Mouse (Mus musculus) spleen, postnatal 10 days (tissue): ENCODE results near the gene Znrf2.
"Not testable (repeated sequence)": the region's sequence is repeated elsewhere in the genome, so short reads cannot be mapped to it uniquely, and the experiment has no call there.

Experiments used
- DNase-seq, 2 experiments: peaks; one replicate each; pipeline ENCODE4 v3.0.0; 2021 to 2022; ENCODE audit warnings: low spot score in 2 of 2

Gene Znrf2

GRCm38 (mm10) chr6:54809531-54810313 is 7.0 kb upstream of the Znrf2 start:
- DNase-seq, result peak in 1 of 2 experiments; percentile 32

DNA sequence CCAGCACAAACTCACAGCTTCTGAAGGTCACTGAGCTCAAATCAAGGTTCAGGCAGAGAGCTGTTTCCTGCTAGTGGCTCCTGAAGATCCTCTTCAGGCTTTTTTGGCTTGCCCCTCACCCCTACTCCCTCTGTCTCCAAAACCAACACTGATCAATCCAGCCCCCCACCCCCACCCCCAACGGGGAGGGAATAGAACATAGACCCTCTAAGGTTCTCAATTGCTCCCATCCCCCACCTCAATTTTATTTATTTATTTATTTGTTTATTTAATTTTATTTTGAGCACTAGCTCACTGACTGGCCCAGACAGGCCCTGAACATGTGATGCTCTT is 6.4 kb upstream of the Znrf2 start:
- no peak for DNase-seq

GRCm38 (mm10) chr6:54811546-54812250 is 5.0 kb upstream of the Znrf2 start:
- DNase-seq, result peak in 1 of 2 experiments; percentile 31

DNA sequence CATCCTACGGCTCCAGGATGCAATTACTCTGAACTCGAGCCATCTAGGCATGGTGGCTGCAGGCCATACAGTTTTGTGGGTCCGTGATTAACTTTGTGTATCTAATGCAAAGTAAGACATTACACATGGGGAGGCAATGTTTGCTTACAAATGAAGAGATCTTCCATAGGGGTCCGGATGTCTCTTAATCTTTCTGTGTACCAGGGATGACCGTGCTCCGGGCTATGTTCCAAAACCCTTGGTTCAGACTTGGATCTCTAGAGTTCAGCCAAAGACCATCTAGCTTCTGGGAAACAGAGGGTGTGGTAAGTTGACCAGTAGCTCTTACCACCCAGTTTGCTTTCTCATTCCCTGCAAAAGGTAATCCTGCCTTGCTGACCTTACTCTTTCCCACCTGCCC is 4.4 kb upstream of the Znrf2 start:
- no peak for DNase-seq

DNA sequence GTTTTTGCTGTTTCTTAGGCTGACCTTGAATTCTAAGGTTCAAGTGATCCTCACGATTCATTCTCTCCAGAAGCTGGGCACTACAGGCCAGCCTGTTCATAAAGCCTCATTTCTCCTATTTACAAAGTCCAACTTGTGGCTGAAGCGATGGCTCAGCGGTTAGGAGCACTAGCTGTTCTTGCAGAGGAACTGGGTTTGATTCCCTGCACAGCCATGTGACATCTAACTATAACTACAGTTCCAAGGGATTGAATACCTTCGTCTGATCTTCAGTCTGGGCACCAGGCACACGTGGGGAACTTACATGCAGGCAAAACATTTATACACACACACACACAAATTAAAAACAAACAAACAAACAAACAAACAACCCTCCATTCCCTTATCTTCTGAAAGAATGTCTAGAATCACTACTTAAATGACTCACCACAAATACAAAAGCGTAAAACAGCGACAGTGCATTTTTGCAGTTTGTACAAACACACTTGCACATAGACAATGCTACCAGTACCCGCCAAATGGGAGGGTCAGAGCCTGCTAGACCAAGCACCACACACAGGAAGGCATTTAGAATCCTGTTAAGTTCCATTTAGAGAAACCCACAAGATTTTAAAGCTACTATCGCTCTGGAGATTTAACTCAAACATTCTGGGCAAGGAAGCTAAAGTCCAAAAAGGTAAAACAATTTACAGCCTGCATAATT is 1.1 kb upstream of the Znrf2 start:
- DNase-seq, result no peak

- DNase-seq, result peak; percentile 62 to 65
Measured at GRCm38 (mm10) chr6:54817266-54817767, 601 bp downstream of the Znrf2 start.

DNA sequence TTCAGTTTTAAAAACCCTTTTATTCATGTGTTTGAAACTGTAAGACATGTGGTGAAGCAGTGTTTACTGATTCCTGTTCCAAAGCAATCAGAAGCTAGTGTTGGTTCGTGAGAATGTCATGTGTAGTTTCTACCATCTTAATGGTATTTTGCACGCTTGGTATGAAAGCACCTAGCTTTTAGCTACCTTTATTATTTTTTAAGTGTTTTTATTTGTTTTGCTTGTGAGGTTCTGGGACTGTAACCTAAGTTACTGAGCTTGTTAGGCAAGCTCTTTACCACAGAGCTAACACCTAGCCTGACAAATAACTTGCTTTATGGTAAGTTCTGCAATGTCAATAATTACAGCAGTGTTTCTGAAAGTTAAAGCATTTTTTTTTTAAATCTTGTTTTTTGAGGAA is 1.7 kb downstream of the Znrf2 start:
- DNase-seq, result no peak

- no peak for DNase-seq
Measured at GRCm38 (mm10) chr6:54819272-54819671, 2.6 kb downstream of the Znrf2 start.

DNA sequence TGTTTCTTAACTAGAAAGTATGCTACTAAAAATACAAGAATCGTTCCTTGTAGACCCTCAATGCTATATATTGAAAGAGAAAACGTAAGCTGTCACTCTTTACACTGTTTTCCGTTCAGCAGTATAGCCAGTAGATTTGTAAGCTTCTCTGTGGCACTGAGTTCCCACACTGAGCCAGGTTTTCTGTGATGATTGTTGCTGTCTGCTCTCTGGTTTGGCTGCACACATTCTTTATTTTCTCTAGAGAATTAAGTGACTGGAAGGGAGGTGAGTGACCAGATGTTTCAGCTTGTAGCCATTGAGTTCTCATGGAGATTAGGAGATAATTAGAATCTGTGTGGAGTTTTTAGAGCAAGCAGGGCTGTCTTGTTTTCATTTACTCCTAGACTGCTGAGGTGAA is 3.0 kb downstream of the Znrf2 start:
- DNase-seq, result no peak

DNA sequence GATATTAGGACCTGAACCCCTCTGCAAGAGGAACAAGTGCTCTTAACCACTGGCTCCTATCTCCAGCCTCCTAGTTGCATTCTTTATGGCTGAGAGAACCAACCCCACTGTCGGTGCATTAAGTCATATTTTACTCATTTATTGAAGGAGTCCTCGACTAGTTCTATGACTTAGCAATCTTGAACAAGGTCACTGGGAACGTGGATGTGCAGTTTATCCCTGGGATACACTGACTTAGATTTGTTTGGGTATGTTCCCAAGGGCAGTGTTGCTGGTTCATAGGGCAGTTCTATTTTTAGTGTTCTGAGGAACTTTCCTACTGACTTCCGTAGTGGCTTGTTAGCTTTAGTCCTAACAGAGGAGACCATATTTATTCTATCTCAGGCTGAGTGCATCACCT is 5.6 kb downstream of the Znrf2 start:
- no peak for DNase-seq

DNA sequence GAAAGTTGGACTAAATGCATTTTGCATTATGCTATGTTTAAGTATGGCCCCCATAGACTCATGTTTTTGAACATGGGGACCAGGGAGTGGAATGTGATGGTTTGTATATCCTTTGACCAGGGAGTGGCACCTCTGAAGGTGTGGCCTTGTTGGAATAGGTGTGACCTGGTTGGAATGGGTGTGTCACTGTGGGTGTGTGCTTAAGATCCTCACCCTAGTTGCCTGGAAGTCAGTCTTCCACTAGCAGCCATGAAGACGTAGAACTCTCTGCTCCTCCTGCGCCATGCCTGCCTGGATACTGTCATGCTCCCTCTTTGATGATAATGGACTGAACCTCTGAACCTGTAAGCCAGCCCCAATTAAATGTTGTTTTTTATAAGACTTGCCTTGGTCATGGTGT is 7.8 kb downstream of the Znrf2 start:
- DNase-seq, result not testable (repeated sequence)

GRCm38 (mm10) chr6:54827481-54827880 is 10.8 kb downstream of the Znrf2 start:
- no peak for DNase-seq

DNA sequence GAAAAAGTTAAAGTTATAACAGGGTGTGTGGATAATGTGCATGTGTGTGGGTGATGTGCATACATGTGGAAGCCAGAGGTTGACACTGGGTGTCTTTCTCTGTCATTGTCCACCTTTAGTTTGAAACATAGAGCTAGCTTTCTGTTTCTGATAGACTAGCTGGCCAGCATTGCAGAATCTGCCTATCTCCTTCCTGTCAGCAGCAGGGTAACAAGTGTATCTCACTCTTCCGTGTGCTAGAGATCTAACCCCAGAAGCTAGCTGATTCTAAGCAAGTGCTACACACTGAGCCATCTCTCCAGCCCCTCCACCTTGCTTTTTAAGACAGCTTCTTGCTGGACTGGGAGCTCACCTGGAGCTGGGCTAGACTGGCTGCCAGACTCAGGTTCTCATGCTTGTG is 11.6 kb downstream of the Znrf2 start:
- DNase-seq, result no peak

- no peak for DNase-seq
Measured at GRCm38 (mm10) chr6:54830048-54830772, 13.5 kb downstream of the Znrf2 start.

DNA sequence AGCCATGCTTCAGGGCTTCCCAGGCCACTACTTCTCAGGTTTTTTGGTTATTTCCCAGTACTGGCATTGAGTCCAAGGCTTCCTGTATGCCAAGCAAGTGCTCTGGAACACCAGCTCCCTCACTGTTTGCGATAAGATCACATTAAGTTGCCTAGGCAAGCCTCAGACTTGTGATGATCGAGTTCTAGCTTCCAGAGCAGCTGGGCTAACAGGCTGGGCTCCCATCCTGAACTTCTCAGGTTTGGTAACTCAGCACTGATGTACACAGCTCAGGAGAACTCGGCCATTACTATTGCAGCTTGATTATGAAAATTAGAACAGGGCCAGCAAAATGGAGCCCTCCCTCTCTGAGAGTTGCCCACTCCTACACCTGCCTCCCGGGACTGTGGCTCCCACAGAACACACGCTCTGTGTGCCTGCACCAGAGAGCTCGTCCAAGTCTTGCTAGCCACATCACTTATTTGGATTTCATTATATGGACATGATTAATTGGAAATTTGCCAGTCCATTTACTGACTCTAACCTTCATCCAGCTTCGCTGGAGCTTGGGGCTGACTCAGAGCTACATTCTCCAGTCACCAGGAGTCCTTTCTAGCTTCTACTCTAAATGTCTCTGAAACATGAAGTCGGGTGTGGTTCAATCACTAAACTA is 14.5 kb downstream of the Znrf2 start:
- DNase-seq, result no peak

GRCm38 (mm10) chr6:54833427-54833826 is 16.7 kb downstream of the Znrf2 start:
- DNase-seq, result no peak

DNA sequence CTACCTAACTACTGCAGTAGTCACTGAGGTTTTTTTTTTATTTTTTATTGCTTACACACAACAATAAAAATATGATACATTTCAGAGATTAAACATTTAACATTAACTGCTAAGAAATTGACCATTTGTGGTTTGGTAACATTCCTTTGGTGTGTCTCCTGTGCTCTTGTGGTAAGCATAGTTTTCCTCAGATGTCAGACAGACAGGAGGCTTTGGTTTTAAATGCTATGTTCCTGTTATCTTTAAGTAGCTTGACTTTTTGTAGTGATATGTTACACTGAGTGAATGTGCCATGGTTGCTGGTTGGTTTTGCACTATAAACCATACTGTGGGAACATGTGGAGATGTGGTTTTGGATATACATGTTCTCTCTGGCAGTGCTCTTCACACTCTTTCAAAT is 19.9 kb downstream of the Znrf2 start:
- no peak for DNase-seq

DNA sequence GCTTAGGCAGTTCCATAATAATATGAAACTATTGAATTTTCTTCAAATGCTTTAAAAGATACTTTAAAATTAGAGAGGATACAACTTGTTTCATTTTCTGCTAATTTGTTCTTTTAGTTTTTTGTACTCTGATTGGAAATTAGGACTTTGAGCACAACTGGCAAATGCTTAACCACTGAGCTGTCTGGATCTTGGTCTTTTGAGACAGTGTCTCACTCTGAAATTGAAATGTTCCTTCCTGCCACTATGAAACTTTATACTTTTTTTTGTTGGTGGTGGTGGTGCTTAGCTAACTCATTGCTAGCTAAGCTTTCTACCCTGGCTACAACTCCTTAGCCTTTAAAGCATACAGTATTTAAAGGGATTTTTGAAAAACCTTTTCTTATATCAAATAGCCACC is 24.7 kb downstream of the Znrf2 start:
- no peak for DNase-seq

GRCm38 (mm10) chr6:54842041-54842440 is 25.3 kb downstream of the Znrf2 start:
- DNase-seq, result no peak

DNA sequence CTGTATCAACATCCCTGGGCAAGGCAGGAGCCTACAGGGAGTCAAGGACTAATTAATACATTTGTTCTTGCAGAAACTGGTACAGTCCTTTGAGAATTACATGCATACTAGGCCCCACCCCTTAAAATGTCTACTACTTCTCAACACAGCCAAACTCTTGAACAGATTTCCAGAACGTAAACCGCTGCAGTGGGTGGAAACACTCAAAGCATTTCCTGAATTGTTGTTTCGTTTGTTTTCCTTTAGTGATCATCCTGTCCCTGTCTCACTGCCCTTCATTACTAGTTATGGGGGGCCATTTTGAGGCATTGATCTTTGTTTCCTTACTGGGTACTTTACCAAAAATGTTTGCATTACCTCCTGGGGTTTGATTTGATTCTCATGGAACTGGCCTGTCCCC is 31.8 kb downstream of the Znrf2 start:
- DNase-seq, result no peak
